Mouse (Mus musculus) liver, embryonic 14.5 days (tissue): ENCODE results near the gene Amy1. TPM values are rescaled to one million over a fixed set of nuclear protein-coding genes. Genes with fewer than 3 reads are reported as not detected.
"Not testable (repeated sequence)": the region's sequence is repeated elsewhere in the genome, so short reads cannot be mapped to it uniquely, and the experiment has no call there.

ENCODE experiments used
- ATAC-seq: fragments of 200-750 bp; cut with Nextera tagmentation; 2 replicates; pipeline ENCODE4 v1.8.0; 2017; ENCODE audit warnings: moderate number of reproducible peaks, mild to moderate bottlenecking, moderate library complexity; ENCODE audit not compliant: insufficient read depth
- DNase-seq, 3 experiments: peaks; one replicate each; pipeline ENCODE4 v3.0.0-alpha.2; 2012 to 2013; ENCODE audit warnings: low read depth in 3 of 3, low spot score in 3 of 3
- H3K27ac ChIP-seq: fragments of 300-500 bp; sonication (generic); 2 replicates; pipeline ENCODE4 v1.5.1; 2014; ENCODE audit warnings: moderate library complexity, mild to moderate bottlenecking, control low read depth, inconsistent platforms
- H3K27me3 ChIP-seq: fragments of 300-500 bp; sonication (generic); 2 replicates; pipeline ENCODE4 v1.6.1; 2014; ENCODE audit warnings: mild to moderate bottlenecking, low read length, moderate library complexity; ENCODE audit not compliant: control insufficient read depth, insufficient read depth
- H3K36me3 ChIP-seq: fragments of 300-500 bp; sonication (generic); replicated peaks from 2 replicates; pipeline ENCODE4 v1.6.1; 2014; ENCODE audit warnings: low read depth; ENCODE audit not compliant: control insufficient read depth, insufficient read depth
- H3K4me1 ChIP-seq, 2 experiments: fragments of 200-500 bp in 1 of 2; fragments of 300-500 bp in 1 of 2; sonication (generic) in 1 of 2; replicated peaks; 2 replicates each; pipeline ENCODE4 v1.6.1; 2012 to 2014; ENCODE audit warnings: antibody characterized with exemption in 1 of 2, inconsistent platforms in 1 of 2, low read length in 1 of 2; ENCODE audit not compliant: control insufficient read depth in 2 of 2, insufficient read depth in 2 of 2
- H3K4me2 ChIP-seq: fragments of 300-500 bp; sonication (generic); 2 replicates; pipeline ENCODE4 v1.6.1; 2014; ENCODE audit warnings: low read depth, mild to moderate bottlenecking, control low read depth, moderate library complexity
- H3K4me3 ChIP-seq, 2 experiments: fragments of 200-500 bp in 1 of 2; fragments of 300-500 bp in 1 of 2; sonication (generic) in 1 of 2; 2 replicates each; pipeline ENCODE4 v1.5.1; 2012 to 2014; ENCODE audit warnings: low read depth in 2 of 2, low read length in 2 of 2, mild to moderate bottlenecking in 2 of 2, control low read depth in 1 of 2, inconsistent platforms in 1 of 2, moderate library complexity in 1 of 2; ENCODE audit not compliant: insufficient read depth in 1 of 2
- H3K9ac ChIP-seq: fragments of 300-500 bp; sonication (generic); replicated peaks from 2 replicates; pipeline ENCODE4 v1.6.1; 2014; ENCODE audit warnings: mild to moderate bottlenecking, control low read depth, moderate library complexity
- H3K9me3 ChIP-seq: fragments of 300-500 bp; sonication (generic); 2 replicates; pipeline ENCODE4 v1.6.1; 2016; ENCODE audit warnings: low read length, mixed read lengths; ENCODE audit not compliant: control insufficient read depth
- CTCF ChIP-seq: IDR thresholded peaks from 2 replicates; pipeline ENCODE4 v1.5.1; 2016; ENCODE audit warnings: antibody characterized with exemption, low read depth, control low read depth
- EP300 ChIP-seq: IDR thresholded peaks from 2 replicates; pipeline ENCODE4 v1.6.1; 2016; ENCODE audit warnings: antibody characterized with exemption, low read depth
- WGBS: fragments of 180-500 bp; shearing (Covaris S2); extraction: QIAGEN DNeasy Blood & Tissue Kit; methylation state at CpG from one replicate; pipeline ENCODE4 v1.1.7; 2014; ENCODE audit not compliant: insufficient replicate concordance; 5-methylcytosine and 5-hydroxymethylcytosine counted together
- polyA plus RNA-seq, 2 experiments: library from polyadenylated mRNA; depleted of rRNA in 1 of 2; stranded (reverse) in 1 of 2; unstranded in 1 of 2; fragments of >200 nt; fragmentation: Nextera tagmentation in 1 of 2; extraction: Ambion mirVana in 1 of 2; gene quantifications; 2 replicates each; pipeline versions ENCODE4 v1.2.1 to v1.2.3; 2012 to 2014

The Amy1 gene
- polyA plus RNA-seq, 2 experiments, result 7.0 to 12.1 TPM

DNA sequence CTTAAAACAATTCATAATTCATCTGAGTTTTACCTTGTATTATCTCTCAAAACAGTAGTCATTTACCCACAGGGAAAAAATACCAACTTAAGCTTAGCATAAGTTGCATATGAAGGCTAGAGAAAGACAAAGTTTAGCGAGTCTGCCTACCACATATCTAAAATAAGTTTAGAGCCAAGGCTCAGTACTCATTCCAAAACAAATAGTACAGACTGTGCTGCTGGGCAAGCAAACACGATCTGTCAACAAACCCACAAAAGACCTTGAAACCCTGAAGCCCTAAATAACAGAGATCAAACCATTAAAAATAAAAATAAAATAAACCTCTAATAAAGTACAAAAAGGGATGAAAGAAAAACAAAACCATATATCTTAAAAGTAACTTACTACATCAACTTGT, 32.4 kb downstream of the Amy1 start:
- no peak overlapping the region for H3K27ac ChIP-seq
- H3K9me3 ChIP-seq, result no peaks in the 10 kb centered on the region
- H3K4me1 ChIP-seq, result no peaks in the 10 kb centered on the region
- no peak overlapping the region for H3K9ac ChIP-seq
- peak in 1 of 3 experiments; percentile 13 for DNase-seq
- H3K27me3 ChIP-seq, result no peaks in the 10 kb centered on the region
- no peaks in the 10 kb centered on the region for H3K36me3 ChIP-seq
- no peak overlapping the region for H3K4me2 ChIP-seq
- WGBS, result 51% methylated on average over 2 of the region's 2 CpGs
- no peak overlapping the region for H3K4me3 ChIP-seq
- peak; percentile 74 for ATAC-seq
- TF ChIP-seq CTCF, result no peak
- no peak for TF ChIP-seq EP300

DNA sequence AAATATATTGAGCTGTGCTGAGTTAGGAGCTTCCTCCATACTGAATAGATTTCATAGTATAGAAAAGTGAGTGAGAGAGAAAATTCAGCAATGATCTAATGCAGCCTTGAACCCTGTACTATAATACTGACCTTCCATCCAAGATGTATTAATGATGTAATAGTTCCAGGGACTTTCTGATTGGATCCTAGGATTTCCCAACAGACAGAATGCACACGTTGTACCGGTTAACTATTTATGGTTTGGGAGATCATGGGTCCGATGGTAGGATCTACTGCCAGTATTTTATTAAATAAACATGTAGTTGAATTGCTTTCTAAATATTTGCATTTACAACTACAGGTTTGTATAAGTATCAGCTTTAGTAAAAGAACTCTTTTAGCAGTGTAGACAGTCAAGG, 34.3 kb downstream of the Amy1 start:
- no peak overlapping the region for H3K4me2 ChIP-seq
- no peaks in the 10 kb centered on the region for H3K9me3 ChIP-seq
- no peaks in the 10 kb centered on the region for H3K27me3 ChIP-seq
- H3K36me3 ChIP-seq, result no peaks in the 10 kb centered on the region
- no peak overlapping the region for H3K4me3 ChIP-seq
- no peaks in the 10 kb centered on the region for H3K4me1 ChIP-seq
- H3K9ac ChIP-seq, result no peak overlapping the region
- TF ChIP-seq EP300 (no peak), CTCF (no peak)
- no peak overlapping the region for H3K27ac ChIP-seq
- 69% methylated on average over 3 of the region's 3 CpGs for WGBS
- DNase-seq (no peak), ATAC-seq (no peak)

DNA sequence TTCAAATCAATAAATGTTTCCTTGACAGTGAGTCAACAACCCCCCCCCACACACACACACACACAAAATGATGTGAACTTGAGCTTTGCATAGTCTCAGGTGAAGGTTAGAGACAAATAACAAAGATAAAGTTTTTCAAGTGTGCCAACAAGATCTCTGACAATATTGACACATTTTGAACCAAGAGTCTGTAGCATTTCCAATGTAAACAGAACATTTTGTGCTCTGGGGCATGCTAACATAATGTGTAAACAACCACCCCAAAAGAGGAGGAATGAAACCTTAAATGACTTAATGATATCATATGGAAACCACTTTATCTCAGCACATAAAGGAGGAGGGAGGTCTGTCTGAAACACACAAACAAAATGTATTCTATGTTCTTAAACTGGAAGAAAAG, 66.8 kb downstream of the Amy1 start:
- Histone ChIP-seq H3K36me3 (no peaks in the 10 kb centered on the region), H3K4me3 (no peak overlapping the region), H3K9me3 (no peaks in the 10 kb centered on the region), H3K27me3 (no peaks in the 10 kb centered on the region), H3K27ac (no peak overlapping the region), H3K9ac (no peak overlapping the region), H3K4me2 (no peak overlapping the region), H3K4me1 (no peaks in the 10 kb centered on the region)
- ATAC-seq, result no peak
- TF ChIP-seq CTCF (no peak), EP300 (no peak)
- DNase-seq, result no peak

DNA sequence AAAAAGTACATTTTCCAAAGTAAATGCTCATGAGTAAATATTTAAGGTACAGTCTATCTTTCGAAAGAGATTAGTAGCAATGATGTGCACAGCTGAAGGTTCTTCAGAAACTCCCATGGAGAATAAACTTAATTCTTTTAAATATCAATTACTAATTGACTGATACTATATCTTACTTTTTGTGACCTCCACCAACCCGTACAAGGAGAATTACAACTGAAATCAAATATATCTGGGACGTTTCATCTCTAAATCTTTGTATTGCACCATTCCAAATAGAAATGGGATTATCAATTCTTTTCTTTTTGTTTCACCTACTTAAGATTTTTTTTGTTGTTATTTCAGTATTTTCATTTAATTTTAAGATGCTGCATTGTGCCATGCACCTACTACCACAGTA, 74.2 kb downstream of the Amy1 start, which contains the start of gene Amy2a1:
TSS of gene Amy2a1 (minus strand) at position 101 of the 400 bp plus-strand sequence.
- 56% methylated on average over 2 of the region's 3 CpGs for WGBS
- not testable (repeated sequence) for H3K27me3 ChIP-seq, ATAC-seq, H3K27ac ChIP-seq, H3K9ac ChIP-seq, H3K36me3 ChIP-seq, H3K9me3 ChIP-seq, DNase-seq, H3K4me3 ChIP-seq, H3K4me2 ChIP-seq, H3K4me1 ChIP-seq

Other genes starting within 250 kb of the Amy1 start
- 0.10 and 0.12 TPM in 2 replicates for gene Amy2a1, start 74.3 kb downstream of the Amy1 start, polyA plus RNA-seq (2012; rRNA removed)
- gene Amy2a1, start 74.3 kb downstream of the Amy1 start, polyA plus RNA-seq (2014; fragmentation: Nextera tagmentation; extraction: Ambion mirVana), result 0.67 TPM in 1 of 2 replicates, not detected in the other
- 6.2 and 12.5 TPM in 2 replicates for gene Rnpc3, start 23.4 kb upstream of the Amy1 start, polyA plus RNA-seq (2012; rRNA removed)
- gene Rnpc3, start 23.4 kb upstream of the Amy1 start, polyA plus RNA-seq (2014; fragmentation: Nextera tagmentation; extraction: Ambion mirVana), result 18.7 and 18.8 TPM in 2 replicates